Mouse (Mus musculus) G1E-ER4 (cell line): ENCODE measurements around the gene Pcdh8. TPM values are rescaled to one million over a fixed set of nuclear protein-coding genes. Genes with fewer than 3 reads are reported as not detected.

Source experiments
- GATA1 ChIP-seq: IDR thresholded peaks from one replicate; pipeline ENCODE4 v1.8.0; 2012; ENCODE audit warnings: low read length, inconsistent platforms
- polyA plus RNA-seq: library from polyadenylated mRNA; stranded (reverse); fragments of >175 nt; gene quantifications from 2 replicates; pipeline ENCODE4 v1.2.3, GENCODE M21; 2012

The Pcdh8 gene
- polyA plus RNA-seq = not detected in 2 replicates

DNA sequence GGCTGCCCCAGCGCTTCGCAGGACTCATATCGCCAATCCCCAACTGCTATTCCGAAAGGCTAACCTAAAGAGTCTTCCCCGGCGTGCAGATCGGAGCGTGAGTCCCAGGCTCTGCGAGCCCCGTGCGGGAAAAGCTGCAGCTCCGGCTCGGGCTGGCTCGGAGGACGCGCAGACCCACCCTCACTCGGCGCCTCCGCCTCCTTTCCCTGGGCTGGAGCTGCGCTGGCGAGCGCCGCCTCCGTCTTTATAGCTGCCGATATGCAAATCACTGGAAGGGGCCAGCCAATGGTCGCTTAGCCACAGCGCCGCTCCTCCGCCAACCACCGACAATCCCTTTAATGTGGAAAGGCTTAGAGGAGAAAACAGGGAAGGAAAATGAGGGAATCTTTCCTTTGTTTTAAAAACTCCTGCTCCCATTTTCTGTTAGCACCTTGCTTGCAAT lies at the start of gene Pcdh8:
Gene Pcdh8, minus strand, starts transcription at position 219 of the 442 bp plus-strand sequence.
- no peak for TF ChIP-seq GATA1

DNA sequence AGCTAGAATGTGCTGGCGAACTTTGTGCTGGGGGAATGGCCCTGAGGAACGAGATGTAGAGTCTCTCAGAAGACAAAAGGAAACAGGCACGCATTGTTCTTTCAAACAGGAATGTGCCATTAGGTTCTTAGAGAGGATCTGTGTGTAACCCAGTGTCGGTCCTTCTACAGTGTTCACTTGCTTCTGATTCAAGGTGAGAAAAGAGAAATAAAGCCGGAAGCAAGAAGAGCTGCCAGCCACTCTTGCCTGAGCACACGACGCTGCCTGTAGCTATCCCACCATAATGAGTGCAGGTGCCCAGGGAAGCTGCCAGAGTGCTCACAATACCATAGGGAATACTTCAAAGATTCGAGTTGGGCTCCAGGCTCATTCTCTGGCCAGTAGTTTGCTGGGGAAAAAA lies 43.6 kb upstream of the Pcdh8 start:
- no peak for TF ChIP-seq GATA1

DNA sequence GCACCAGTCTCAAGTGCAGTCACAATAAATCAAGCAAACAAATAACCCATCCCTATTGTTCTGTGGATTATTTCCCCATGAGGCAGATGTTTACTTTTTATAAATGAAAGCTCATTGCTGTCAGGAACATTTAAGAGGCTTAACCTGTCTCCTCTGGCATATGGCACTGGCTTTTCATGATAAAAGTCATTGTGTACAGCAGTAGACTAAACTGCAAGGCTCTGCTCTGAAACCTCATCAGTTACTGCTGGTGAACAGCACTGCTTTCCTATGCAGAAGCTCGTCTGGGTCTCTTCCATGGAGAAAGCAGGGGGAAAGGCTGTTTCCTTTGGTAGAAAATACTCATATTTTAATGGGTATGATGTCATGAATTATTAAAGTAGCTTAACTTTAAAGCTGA lies 43.0 kb upstream of the Pcdh8 start:
- TF ChIP-seq GATA1 = no peak

GRCm38 (mm10) chr14:79793179-79793578 lies 22.1 kb upstream of the Pcdh8 start:
- TF ChIP-seq GATA1 = no peak

GRCm38 (mm10) chr14:79789535-79789934 lies 18.4 kb upstream of the Pcdh8 start:
- TF ChIP-seq GATA1 = no peak

- no peak for TF ChIP-seq GATA1
Observed at GRCm38 (mm10) chr14:79788656-79789204, 17.6 kb upstream of the Pcdh8 start.

GRCm38 (mm10) chr14:79787918-79788317 lies 16.8 kb upstream of the Pcdh8 start:
- no peak for TF ChIP-seq GATA1

- TF ChIP-seq GATA1 = no peak
Observed at GRCm38 (mm10) chr14:79785400-79785799, 14.3 kb upstream of the Pcdh8 start.

DNA sequence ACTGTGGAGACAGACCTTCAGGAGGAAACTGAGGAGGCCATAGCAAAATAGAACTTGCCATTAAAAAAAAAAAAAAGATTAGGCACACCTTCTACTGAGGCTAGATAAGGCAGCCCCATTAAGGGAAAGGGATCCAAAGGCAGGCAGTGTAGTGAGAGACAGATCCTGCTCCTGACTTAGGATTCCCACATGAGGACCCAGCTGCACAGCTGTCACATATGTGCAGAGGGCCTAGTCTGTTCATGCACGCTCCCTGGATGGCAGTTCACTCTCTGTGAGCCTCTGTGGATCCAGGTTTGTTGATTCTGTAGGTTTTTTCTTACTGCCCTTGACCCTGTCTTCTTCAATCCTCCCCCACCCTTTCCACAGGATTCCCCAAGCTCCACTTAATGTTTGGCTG lies 9.8 kb upstream of the Pcdh8 start:
- no peak for TF ChIP-seq GATA1

DNA sequence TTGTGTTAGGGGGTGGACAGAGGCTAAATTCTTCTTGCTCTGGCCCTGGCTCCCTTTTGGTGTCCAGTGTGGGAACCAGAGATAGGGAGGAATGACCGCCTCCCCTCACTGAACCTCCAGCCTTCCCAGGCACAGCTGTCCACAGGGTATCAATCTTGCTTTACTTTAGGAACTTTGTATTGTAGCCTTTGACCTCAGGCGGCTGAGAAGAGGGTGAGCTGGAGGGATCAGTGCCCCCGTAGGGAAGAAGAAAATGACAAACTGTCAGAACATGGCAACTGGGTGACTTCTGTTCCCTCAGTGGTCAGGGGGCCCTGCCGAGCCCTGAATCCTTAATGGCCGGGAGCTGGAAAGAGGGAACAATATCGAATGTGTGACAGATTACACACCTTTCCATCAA lies 9.2 kb upstream of the Pcdh8 start:
- no peak for TF ChIP-seq GATA1

GRCm38 (mm10) chr14:79779841-79780240 lies 8.7 kb upstream of the Pcdh8 start:
- TF ChIP-seq GATA1 = no peak

DNA sequence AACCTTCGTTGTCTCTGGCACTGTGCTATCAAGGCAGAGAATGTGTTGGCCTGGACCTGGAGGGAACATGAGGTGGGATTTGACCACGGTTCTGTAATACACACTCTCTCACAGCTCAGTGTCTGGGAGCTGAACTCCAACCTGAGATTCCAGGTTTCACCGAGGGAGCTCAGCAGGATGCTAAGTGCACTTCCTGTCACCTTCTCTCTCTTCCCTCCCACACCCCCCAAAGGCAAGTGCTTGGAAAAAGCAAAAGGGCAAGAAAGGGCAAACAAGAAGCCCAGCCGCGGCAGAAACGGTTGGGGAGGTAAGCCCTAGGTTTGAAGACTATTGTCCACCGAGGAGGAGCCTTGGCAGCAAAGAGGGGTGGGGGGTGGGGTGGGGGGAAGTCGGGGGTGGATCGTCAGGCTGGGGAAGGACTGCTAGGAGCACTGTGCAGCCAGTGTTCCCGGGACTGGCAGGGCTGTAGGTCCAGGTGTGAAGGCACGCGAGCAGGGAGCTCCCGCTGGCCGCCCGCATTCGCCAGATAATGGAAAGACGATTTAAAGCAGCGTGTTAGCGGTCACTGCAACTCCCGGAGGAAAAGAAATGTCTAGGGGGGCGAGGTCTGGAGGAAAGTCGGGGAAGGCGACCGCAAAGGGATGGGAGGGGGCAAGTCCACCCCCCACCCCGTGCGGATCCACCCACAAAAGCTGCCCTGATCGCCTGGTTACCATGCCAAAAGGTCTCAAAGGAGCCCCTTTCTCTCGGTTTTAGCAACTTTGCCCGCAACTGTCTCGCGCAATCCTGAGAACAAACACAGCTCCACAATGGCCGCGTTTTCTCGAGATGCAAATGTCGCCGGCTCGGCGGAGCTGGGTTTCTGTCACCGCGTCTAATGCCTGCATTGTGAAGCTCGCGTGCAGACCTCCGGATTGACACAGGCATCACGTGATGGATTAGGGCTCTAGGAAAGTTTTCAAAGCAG lies 2.6 kb upstream of the Pcdh8 start:
- no peak for TF ChIP-seq GATA1

- no peak for TF ChIP-seq GATA1
Observed at GRCm38 (mm10) chr14:79771802-79772511, 845 bp upstream of the Pcdh8 start.

DNA sequence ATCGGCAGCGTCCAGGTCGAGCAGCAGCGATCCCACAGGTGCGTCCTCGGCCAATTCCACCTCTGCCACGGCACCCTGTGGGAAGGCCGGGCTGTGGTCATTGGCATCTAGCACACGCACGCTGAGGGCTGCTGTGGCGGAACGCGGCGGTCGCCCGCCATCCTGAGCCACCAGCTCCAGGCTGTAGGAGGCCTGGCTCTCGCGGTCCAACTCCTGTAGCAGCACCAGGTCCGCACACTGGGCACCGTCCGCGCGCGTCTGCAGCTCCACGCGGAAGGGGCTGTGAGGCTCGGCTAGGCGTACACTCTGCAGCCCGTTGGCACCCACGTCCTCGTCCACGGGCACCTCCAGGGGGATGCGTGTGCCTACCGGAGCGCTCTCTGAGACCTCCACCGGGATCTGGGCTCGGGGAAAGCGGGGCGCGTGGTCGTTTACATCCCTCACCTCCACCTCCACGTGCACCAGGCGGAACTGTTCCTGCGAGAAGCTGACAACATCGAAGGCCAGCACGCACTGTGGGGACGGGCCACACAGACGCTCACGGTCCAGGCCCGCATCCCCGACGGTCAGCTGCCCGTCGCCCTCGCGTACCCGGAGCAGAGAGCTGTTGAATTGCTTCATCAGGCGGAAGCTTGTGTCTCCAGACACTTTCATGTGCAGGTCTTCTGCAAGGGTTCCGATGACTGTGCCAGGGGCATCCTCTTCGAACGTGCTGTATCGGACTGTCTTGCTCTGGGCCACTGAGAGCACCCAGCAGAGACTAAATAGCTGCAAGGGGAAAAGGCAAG lies 612 bp downstream of the Pcdh8 start:
- no peak for TF ChIP-seq GATA1

GRCm38 (mm10) chr14:79769618-79770017 lies 1.5 kb downstream of the Pcdh8 start:
- no peak for TF ChIP-seq GATA1
